Mouse (Mus musculus) cerebellum, postnatal 10 days (tissue): ENCODE data around the gene Fam221a.
"Not testable (repeated sequence)": the region's sequence is repeated elsewhere in the genome, so short reads cannot be mapped to it uniquely, and the experiment has no call there.

ENCODE experiments used
- DNase-seq, 2 experiments: peaks; one replicate each; pipeline ENCODE4 v3.0.0; 2021; ENCODE audit warnings: mixed read lengths in 2 of 2

Gene Fam221a

GRCm38 (mm10) chr6:49395316-49395715, 27.8 kb downstream of the Fam221a start, which contains the start of gene Stk31:
TSS of gene Stk31 (plus strand) at chr6:49395604.
- DNase-seq = peak; percentile 43 to 44

GRCm38 (mm10) chr6:49397466-49397865, 29.9 kb downstream of the Fam221a start:
- DNase-seq = peak; percentile 25 to 44

GRCm38 (mm10) chr6:49398365-49398764, 30.8 kb downstream of the Fam221a start:
- peak in 1 of 2 experiments; percentile 49 for DNase-seq

GRCm38 (mm10) chr6:49410830-49411229, 43.3 kb downstream of the Fam221a start:
- no peak for DNase-seq

- not testable (repeated sequence) for DNase-seq
Observed at GRCm38 (mm10) chr6:49412967-49413366, 45.4 kb downstream of the Fam221a start.

GRCm38 (mm10) chr6:49415971-49416370, 48.4 kb downstream of the Fam221a start:
- no peak for DNase-seq

GRCm38 (mm10) chr6:49437306-49437705, 69.8 kb downstream of the Fam221a start:
- DNase-seq = peak; percentile 57 to 66
